In genomic region chr13:14177989-14178388, GRCm38 (mm10) we compare ENCODE assay signal across 12 mouse cellular contexts.
DNase-seq lines count a peak whose midpoint lies in the region; ATAC-seq and TF ChIP-seq lines count a peak whose summit lies in the region.
"Had no signal": no experiment of that assay in that cellular context is flagged by ENCODE, and none has a peak within 500 bp of the region (broad histone marks: within the 10 kb centered on the region; RNA-seq: fewer than 3 reads in every experiment).

No protein-coding gene starts in this region.

- no peaks in the 10 kb centered on the region for H3K27me3 ChIP-seq in embryonic facial prominence, embryonic 14.5 days (replicated peaks; ENCODE audit: control insufficient read depth, insufficient read depth, low read length)
- H3K27me3 ChIP-seq in embryonic facial prominence, embryonic 10.5 days (replicated peaks; ENCODE audit: low read depth, poor library complexity, severe bottlenecking), result no peaks in the 10 kb centered on the region
- no peaks in the 10 kb centered on the region for H3K27me3 ChIP-seq in kidney, embryonic 15.5 days
- no peaks in the 10 kb centered on the region for H3K27me3 ChIP-seq in MEL (ENCODE audit: control insufficient read depth in 1 of 2, insufficient read depth in 2 of 2, low read length in 2 of 2)
- H3K27me3 ChIP-seq: limb, embryonic 15.5 days had no signal

- H3K9ac ChIP-seq in embryonic facial prominence, embryonic 14.5 days (ENCODE audit: low read depth, low read length), result no peak overlapping the region
- no peak overlapping the region for H3K9ac ChIP-seq in kidney, embryonic 15.5 days
- H3K9ac ChIP-seq in MEL (ENCODE audit: control insufficient read depth, low read depth, low read length, poor library complexity, severe bottlenecking), result no peak overlapping the region
- H3K9ac ChIP-seq: hindbrain, embryonic 14.5 days; limb, embryonic 15.5 days had no signal

- 90% methylated on average over 1 of the region's 1 CpGs for WGBS in embryonic facial prominence, embryonic 14.5 days
- 96% methylated on average over 1 of the region's 1 CpGs for WGBS in embryonic facial prominence, embryonic 10.5 days
- 81% methylated on average over 1 of the region's 1 CpGs for WGBS in kidney, embryonic 15.5 days

- TF ChIP-seq RAD21 in MEL (IDR thresholded peaks at IDR 0.05; ENCODE audit: low read depth, low read length), result peak; percentile 52

- H3K4me1 ChIP-seq in embryonic facial prominence, embryonic 14.5 days (ENCODE audit: control insufficient read depth, insufficient read depth, low read length), result no peaks in the 10 kb centered on the region
- no peaks in the 10 kb centered on the region for H3K4me1 ChIP-seq in embryonic facial prominence, embryonic 10.5 days
- no peaks in the 10 kb centered on the region for H3K4me1 ChIP-seq in kidney, embryonic 15.5 days
- H3K4me1 ChIP-seq in MEL (ENCODE audit: control insufficient read depth in 1 of 2, insufficient read depth in 2 of 2, low read length in 2 of 2), result no peaks in the 10 kb centered on the region
- H3K4me1 ChIP-seq: forebrain, embryonic 10.5 days; limb, embryonic 15.5 days had no signal

- TF ChIP-seq EP300 in MEL (IDR thresholded peaks at IDR 0.05; ENCODE audit: low read depth in 1 of 2, low read length in 2 of 2), result no peak

- no peaks in the 10 kb centered on the region for H3K79me2 ChIP-seq in MEL (ENCODE audit: control insufficient read depth, insufficient read depth, low read length, poor library complexity)

- intact Hi-C loops in left cerebral cortex, postnatal 14 days (cut with DNase I), result loop anchor here (10.0 kb wide), 1 partner anchor 113 kb away; the partner anchor contains the start of genes Arid4b and Ggps1

- peak; percentile 10 for DNase-seq in embryonic facial prominence, embryonic 14.5 days (ENCODE audit: low spot score)
- no peak for DNase-seq in embryonic facial prominence, embryonic 10.5 days (ENCODE audit: low spot score)
- peak; percentile 5 for DNase-seq in kidney, postnatal 14 days
- DNase-seq in MEL (ENCODE audit: low read depth, low spot score), result peak; percentile 41
- peak; percentile 10 for DNase-seq in lung, postnatal 25 days (ENCODE audit: low spot score)
- DNase-seq in right cerebral cortex, adult 18-20 months, result no peak
- no peak for DNase-seq in left cerebral cortex, postnatal 14 days (ENCODE audit: low spot score in 2 of 2)

- no peak for TF ChIP-seq POLR2A in MEL (IDR thresholded peaks at IDR 0.05; ENCODE audit: control insufficient read depth in 1 of 2, insufficient read depth in 1 of 2, low read depth in 1 of 2, low read length in 2 of 2, poor library complexity in 1 of 2)

- H3K27ac ChIP-seq in embryonic facial prominence, embryonic 14.5 days (replicated peaks; ENCODE audit: low read depth, low read length), result no peak overlapping the region
- H3K27ac ChIP-seq in embryonic facial prominence, embryonic 10.5 days (replicated peaks), result no peak overlapping the region
- H3K27ac ChIP-seq in kidney, embryonic 15.5 days, result no peak overlapping the region
- no peak overlapping the region for H3K27ac ChIP-seq in MEL (ENCODE audit: control insufficient read depth, low read depth, low read length)
- H3K27ac ChIP-seq: forebrain, embryonic 10.5 days; hindbrain, embryonic 14.5 days; limb, embryonic 15.5 days had no signal

- 0 out of 2 replicates have a peak, but pooled peaks cover 5% of the 10 kb centered on the region for H3K36me3 ChIP-seq in embryonic facial prominence, embryonic 14.5 days (ENCODE audit: control insufficient read depth, insufficient read depth, low read length)
- H3K36me3 ChIP-seq in embryonic facial prominence, embryonic 10.5 days (replicated peaks), result peaks cover 30% of the 10 kb centered on the region
- peaks cover 21% of the 10 kb centered on the region for H3K36me3 ChIP-seq in kidney, embryonic 15.5 days
- peaks cover 0 to 17% of the 10 kb centered on the region in 2 experiments; a peak in 2 of 4 replicates for H3K36me3 ChIP-seq in MEL (ENCODE audit: control insufficient read depth in 1 of 2, insufficient read depth in 2 of 2, low read length in 2 of 2)

- H3K4me3 ChIP-seq in embryonic facial prominence, embryonic 14.5 days (ENCODE audit: low read depth, low read length), result no peak overlapping the region
- H3K4me3 ChIP-seq in embryonic facial prominence, embryonic 10.5 days, result no peak overlapping the region
- no peak overlapping the region for H3K4me3 ChIP-seq in kidney, embryonic 15.5 days (replicated peaks)
- no peak overlapping the region for H3K4me3 ChIP-seq in MEL (ENCODE audit: control insufficient read depth in 1 of 2, insufficient read depth in 1 of 2, low read depth in 2 of 2, low read length in 2 of 2)
- H3K4me3 ChIP-seq: forebrain, embryonic 10.5 days; limb, embryonic 15.5 days; myocyte had no signal

- no peak overlapping the region for H3K4me2 ChIP-seq in embryonic facial prominence, embryonic 14.5 days (ENCODE audit: low read depth, low read length)
- no peak overlapping the region for H3K4me2 ChIP-seq in kidney, embryonic 15.5 days
- H3K4me2 ChIP-seq: hindbrain, embryonic 14.5 days; limb, embryonic 15.5 days had no signal

- peak in 1 of 3 experiments; percentile 61; a peak in 2 of 6 replicates for TF ChIP-seq CTCF in MEL (IDR thresholded peaks at IDR 0.05 in 2 of 3, conservative IDR thresholded peaks at IDR 0.05 in 1 of 3; ENCODE audit: control insufficient read depth in 1 of 3, insufficient read depth in 1 of 3, low read depth in 2 of 3, low read length in 3 of 3, poor library complexity in 1 of 3, severe bottlenecking in 1 of 3)

- ATAC-seq in embryonic facial prominence, embryonic 14.5 days (ENCODE audit: low read depth), result no peak; the same call in 1 of the 2 replicates
- no peak for ATAC-seq in kidney, embryonic 15.5 days (replicated peaks; ENCODE audit: low FRiP score)

- no peaks in the 10 kb centered on the region for H3K9me3 ChIP-seq in embryonic facial prominence, embryonic 14.5 days (ENCODE audit: control insufficient read depth, low read length)
- H3K9me3 ChIP-seq in embryonic facial prominence, embryonic 10.5 days, result no peaks in the 10 kb centered on the region
- no peaks in the 10 kb centered on the region for H3K9me3 ChIP-seq in kidney, embryonic 15.5 days (replicated peaks)
- no peaks in the 10 kb centered on the region for H3K9me3 ChIP-seq in MEL (replicated peaks; ENCODE audit: insufficient read depth, low read length)
- H3K9me3 ChIP-seq: forebrain, embryonic 10.5 days; limb, embryonic 15.5 days had no signal

TF ChIP-seq in MEL, 35 proteins besides CTCF, POLR2A, EP300 and RAD21:
- no peak for TF ChIP-seq MYB (IDR thresholded peaks at IDR 0.05; ENCODE audit: low read depth, low read length)
- TF ChIP-seq CHD1 (IDR thresholded peaks at IDR 0.05; ENCODE audit: low read depth, low read length), result no peak
- no peak for TF ChIP-seq USF1 (IDR thresholded peaks at IDR 0.05; ENCODE audit: low read depth, low read length)
- TF ChIP-seq GABPA (IDR thresholded peaks at IDR 0.05; ENCODE audit: low read depth, low read length), result no peak
- peak; percentile 48; the same call in 1 of the 2 replicates for TF ChIP-seq ZC3H11A (IDR thresholded peaks at IDR 0.05; ENCODE audit: low read depth, low read length)
- TF ChIP-seq ZKSCAN1 (IDR thresholded peaks at IDR 0.05; ENCODE audit: low read depth, low read length), result no peak
- no peak for TF ChIP-seq MEF2A (IDR thresholded peaks at IDR 0.05; ENCODE audit: extremely low read depth, insufficient replicate concordance, low read depth, low read length, poor library complexity, severe bottlenecking)
- TF ChIP-seq MYC (IDR thresholded peaks at IDR 0.05; ENCODE audit: low read depth, low read length), result no peak
- TF ChIP-seq MAZ (IDR thresholded peaks at IDR 0.05; ENCODE audit: low read depth, low read length), result no peak
- no peak for TF ChIP-seq E2F4 (IDR thresholded peaks at IDR 0.05; ENCODE audit: borderline replicate concordance, low read depth, low read length)
- TF ChIP-seq MXI1 (IDR thresholded peaks at IDR 0.05; ENCODE audit: low read depth, low read length), result no peak
- peak; percentile 70 for TF ChIP-seq SMC3 (IDR thresholded peaks at IDR 0.05; ENCODE audit: low read depth, low read length)

Comparison
In these comparisons a context has a peak if more than half of its experiments do, and no peak if none do; other contexts are left out.
1. DNase-seq: peak in embryonic facial prominence, embryonic 14.5 days (single experiment), kidney, postnatal 14 days (single experiment), MEL (single experiment) and lung, postnatal 25 days (single experiment); none in embryonic facial prominence, embryonic 10.5 days (single experiment), right cerebral cortex, adult 18-20 months (single experiment) and left cerebral cortex, postnatal 14 days (0 of 2).